Mouse (Mus musculus) brain, embryonic 14.5 days (tissue): ENCODE measurements around the gene Rftn1.

Source experiments
- CTCF ChIP-seq: fragments of 200-500 bp; IDR thresholded peaks from 2 replicates; pipeline ENCODE4 v1.5.1; 2012; ENCODE audit warnings: inconsistent platforms, mild to moderate bottlenecking, moderate library complexity, borderline replicate concordance; ENCODE audit not compliant: insufficient read depth, insufficient read length; ENCODE audit errors: extremely low read depth
- POLR2A ChIP-seq: fragments of 200-500 bp; IDR thresholded peaks from 2 replicates; pipeline ENCODE4 v1.6.1; 2012; ENCODE audit warnings: mild to moderate bottlenecking, inconsistent platforms, borderline replicate concordance; ENCODE audit not compliant: poor library complexity, insufficient read depth, insufficient read length, severe bottlenecking; ENCODE audit errors: extremely low read depth

DNA sequence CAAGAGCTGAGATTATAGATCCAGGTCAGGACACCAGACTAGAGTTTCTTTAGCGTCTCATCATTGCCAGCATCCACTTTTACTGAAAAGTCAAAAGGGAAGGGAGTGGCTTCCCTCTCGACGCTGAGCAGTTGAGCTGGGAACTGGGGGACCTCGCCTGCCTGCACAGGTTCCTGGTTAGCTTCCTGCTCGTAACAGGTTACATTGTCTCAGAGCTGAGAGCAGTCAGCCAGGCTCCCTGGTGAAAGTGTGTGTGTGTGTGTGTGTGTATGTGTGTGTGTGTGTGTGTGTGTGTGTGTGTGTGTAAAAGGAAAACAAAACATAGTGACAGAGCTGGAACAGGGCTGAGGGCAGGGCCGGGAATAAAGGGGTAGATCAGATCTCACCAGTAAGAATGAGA, 156.8 kb downstream of the Rftn1 start:
- TF ChIP-seq CTCF = no peak
- TF ChIP-seq POLR2A = no peak
